Mouse (Mus musculus): ENCODE data around the gene Itgb3. TPM values are rescaled to one million over a fixed set of nuclear protein-coding genes. Genes with fewer than 3 reads are reported as not detected.

Gene Itgb3
- total RNA-seq, 2 experiments from 2014 or later: 1.1 to 1.8 TPM

GRCm38 (mm10) chr11:104646611-104647010 is 38.8 kb downstream of the Itgb3 start:
- no peak for DNase-seq (ENCODE audit: extremely low spot score in 1 of 2, low spot score in 1 of 2)

DNA sequence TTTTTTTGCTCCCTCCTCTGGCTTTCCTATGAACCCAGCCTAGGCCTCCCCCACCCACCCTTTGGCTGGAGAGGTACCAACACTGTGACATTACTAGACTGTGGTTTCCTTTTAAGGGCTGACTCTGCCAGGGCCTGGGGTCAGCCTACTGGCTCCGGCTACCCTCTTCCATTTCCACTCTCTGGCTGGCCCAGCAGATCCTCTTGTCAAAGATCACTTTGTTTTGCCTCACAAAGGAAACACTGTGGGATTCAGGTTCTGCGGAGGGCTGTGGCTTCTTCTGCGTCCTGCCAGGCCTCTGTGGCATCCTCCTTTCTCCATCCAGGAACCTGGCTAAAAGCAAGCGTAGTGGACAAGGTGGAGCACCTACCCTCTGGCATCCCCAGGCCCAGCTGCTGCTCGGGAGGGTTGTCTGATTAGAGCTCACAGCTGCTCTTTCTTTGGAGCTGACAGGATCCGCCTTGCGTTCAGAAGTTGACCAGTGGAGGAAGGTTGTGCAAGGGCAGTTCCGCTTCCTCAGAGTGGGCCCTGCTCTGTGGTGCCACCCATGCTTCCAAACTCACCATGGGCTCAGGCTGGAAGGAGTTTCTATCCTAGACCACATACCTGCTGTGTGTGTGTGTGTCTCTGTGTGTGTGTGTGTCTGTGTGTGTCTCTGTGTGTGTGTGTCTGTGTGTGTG is 39.5 kb downstream of the Itgb3 start:
- DNase-seq (ENCODE audit: extremely low spot score in 1 of 2, low spot score in 1 of 2): no peak

- peak in 1 of 2 experiments; percentile 45 for DNase-seq (ENCODE audit: extremely low spot score in 1 of 2, low spot score in 1 of 2)
Observed at GRCm38 (mm10) chr11:104648571-104648970, 40.8 kb downstream of the Itgb3 start.

- no peak for DNase-seq (ENCODE audit: extremely low spot score in 1 of 2, low spot score in 1 of 2)
Observed at GRCm38 (mm10) chr11:104660599-104660998, 52.8 kb downstream of the Itgb3 start.

DNA sequence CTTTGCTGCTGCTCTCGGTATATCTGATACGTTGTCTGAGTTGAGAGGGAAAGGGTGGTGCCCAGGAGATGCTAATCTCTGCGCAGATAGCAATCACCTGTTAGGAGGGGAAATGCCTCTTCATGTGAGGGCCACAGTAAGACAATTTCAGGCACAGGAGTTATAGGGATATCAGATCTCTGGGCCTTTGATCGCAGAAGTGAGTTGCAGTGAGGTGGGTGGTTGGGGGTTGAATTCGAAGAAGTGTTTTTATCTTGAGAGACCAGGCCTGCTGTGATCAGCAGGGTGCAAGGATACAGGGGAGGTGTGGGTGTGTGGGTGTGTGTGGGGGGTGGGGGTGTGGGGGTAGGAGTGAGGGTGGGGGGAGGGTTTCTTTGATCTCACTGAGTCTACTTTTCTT is 53.3 kb downstream of the Itgb3 start:
- DNase-seq (ENCODE audit: extremely low spot score in 1 of 2, low spot score in 1 of 2): no peak

DNA sequence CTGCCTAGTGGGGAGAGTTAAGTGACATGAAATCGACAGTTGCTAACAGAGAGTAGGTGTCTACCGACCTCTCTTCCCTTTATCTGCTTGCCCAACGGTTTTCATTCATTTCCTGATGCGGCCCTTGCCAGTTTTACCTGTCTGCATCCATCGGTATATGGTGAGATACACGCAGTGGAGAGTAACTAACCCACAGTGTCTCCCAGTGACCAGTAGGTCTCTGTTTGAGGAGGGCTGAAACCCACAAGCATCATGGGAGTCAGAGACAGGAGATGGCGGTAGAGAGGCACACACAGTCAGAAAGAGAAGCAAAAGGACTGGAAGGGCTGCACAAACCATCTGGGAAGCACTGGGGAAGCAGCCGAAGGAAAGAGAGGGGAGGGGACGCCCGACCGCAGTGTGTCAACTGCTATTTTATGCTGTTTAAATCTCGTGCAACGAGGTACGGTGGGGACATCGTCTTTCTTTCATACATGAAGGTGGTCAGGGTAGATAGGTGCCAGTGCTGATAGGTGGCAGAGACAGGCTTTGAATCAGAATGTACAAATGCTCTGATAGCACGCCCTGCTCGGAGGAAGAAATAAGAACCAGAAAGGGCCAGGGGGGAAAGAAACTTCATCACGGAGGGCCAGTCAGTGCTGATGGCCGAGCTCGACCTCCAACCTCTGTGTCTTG is 53.9 kb downstream of the Itgb3 start:
- DNase-seq (ENCODE audit: extremely low spot score in 1 of 2, low spot score in 1 of 2): peak; percentile 13 to 19

DNA sequence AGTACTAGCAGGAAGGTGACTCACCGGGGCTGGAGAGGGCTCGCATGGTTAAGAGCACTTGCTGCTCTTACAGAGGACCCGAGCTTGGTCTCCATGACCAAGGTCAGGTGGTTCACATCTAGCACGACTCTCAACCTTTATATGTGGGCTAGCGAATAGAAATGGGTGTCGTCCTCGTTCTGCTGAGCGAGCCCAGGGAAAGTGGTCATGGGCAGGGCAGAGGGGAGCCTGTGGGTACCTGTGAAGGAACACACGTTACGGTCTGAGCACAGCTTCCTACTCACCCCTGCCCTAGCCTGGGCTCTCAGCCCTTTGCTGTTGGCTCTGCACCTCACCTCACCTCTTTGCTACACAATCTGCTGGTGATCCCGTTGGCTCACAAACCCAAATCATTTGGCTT is 54.8 kb downstream of the Itgb3 start:
- no peak for DNase-seq (ENCODE audit: extremely low spot score in 1 of 2, low spot score in 1 of 2)

GRCm38 (mm10) chr11:104663241-104663877 is 55.6 kb downstream of the Itgb3 start:
- no peak for DNase-seq (ENCODE audit: extremely low spot score in 1 of 2, low spot score in 1 of 2)

DNA sequence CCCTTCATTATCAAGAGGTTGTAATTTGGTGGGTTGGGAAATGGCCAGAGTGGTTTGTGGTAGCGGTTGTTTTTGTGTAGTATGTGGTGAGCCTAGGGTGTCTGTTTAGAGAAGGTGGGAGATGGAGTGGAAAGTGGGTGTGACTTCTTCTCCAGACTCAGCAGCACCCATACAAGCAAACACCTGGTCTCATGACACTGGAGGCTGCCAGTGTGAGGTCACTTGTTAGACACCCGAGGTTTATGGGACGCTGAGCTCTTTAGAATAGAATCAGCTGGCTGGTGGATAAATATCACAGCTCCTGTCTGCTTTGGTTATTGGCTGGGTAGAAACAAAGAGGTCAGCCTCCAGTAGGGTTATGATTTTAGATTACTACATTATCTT is 56.1 kb downstream of the Itgb3 start:
- DNase-seq (ENCODE audit: extremely low spot score in 1 of 2, low spot score in 1 of 2): no peak

DNA sequence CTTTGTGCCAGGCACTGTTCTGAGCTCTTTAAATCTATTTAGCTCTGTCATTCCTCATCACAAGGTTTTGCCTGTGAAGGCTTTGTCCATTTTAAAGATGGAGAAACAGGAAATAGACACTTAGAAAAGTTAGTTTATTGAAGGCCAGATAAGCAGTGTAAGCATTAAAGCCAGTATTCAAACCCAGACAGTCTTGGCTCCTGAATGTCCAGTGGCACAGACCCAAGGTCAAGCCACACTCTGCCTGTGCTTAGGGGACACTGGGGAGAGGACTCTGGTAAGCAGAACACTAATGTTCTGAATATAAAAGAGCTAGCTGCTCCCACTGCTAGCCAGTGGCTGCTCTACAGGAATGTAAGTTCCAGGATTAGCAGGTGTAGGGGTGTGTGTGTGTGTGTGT is 56.6 kb downstream of the Itgb3 start:
- no peak for DNase-seq (ENCODE audit: extremely low spot score in 1 of 2, low spot score in 1 of 2)

DNA sequence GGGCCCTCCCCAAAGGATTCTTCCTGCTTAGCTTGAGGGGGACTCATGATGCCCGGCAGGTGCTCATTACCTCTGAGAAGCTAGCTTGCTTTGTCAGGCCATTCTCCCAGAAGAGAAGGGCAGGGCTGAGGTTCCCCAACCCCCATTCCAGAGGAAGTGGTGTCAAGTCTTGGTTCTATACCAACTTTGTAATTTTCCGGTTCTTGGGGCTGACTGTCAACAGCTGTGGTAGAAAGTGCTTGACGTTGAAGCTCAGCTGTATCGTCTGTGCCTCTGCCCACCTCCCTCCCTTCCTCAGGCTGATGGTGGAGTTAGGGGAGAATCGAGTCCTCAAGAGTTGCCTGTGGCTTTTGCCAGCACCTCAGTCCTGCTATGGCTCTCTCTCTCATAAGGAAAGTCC is 59.6 kb downstream of the Itgb3 start:
- no peak for DNase-seq (ENCODE audit: extremely low spot score in 1 of 2, low spot score in 1 of 2)

DNA sequence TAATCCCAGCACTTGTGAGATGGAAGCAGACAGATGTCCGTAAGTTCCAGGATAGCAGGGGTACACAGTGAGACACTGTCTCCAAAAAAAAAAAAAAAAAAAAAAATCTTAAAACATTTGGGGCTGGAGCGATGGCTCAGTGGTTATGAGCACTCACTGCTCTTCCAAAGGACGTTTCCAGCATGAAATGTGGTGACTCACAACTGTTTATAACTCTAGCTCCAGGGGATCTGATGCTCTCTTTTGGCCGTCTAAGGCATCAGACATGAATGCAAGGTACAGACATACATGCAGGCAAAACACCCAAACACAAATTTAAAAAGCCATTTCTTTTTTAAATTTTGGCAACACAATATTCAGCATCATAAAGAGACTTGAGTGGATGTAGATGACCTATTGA is 65.6 kb downstream of the Itgb3 start:
- no peak for DNase-seq (ENCODE audit: extremely low spot score in 1 of 2, low spot score in 1 of 2)

GRCm38 (mm10) chr11:104674768-104675167 is 67.0 kb downstream of the Itgb3 start:
- DNase-seq (ENCODE audit: extremely low spot score in 1 of 2, low spot score in 1 of 2): no peak

- no peak for DNase-seq (ENCODE audit: extremely low spot score in 1 of 2, low spot score in 1 of 2)
Observed at GRCm38 (mm10) chr11:104685548-104685947, 77.7 kb downstream of the Itgb3 start, which contains the start of gene Gm11639. Gm11639 (plus strand) TSS chr11:104685707.

- peak in 1 of 2 experiments; percentile 31 for DNase-seq (ENCODE audit: extremely low spot score in 1 of 2, low spot score in 1 of 2)
Observed at GRCm38 (mm10) chr11:104693235-104693634, 85.4 kb downstream of the Itgb3 start.

- no peak for DNase-seq (ENCODE audit: extremely low spot score in 1 of 2, low spot score in 1 of 2)
Observed at GRCm38 (mm10) chr11:104704097-104704496, 96.3 kb downstream of the Itgb3 start.

DNA sequence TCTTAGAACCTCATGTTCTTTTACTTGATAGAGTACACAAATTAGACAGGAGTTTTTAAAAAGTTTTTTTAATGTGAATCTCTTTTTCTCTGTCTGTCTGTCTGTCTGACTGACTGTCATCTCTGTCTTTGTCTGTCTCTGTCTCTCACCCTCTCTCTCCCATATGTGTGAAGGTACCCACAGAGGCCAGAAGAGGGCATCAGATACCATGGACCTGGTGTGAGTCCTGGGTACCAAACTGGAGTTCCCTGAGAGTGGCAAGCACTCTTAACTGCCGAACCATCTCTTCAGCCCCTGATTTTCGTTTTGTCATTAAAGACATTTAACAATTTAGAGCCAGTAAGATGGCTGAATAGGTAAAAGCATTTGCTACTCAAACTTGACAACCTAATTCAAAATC is 99.3 kb downstream of the Itgb3 start:
- DNase-seq (ENCODE audit: extremely low spot score in 1 of 2, low spot score in 1 of 2): no peak

Other genes with a start within 250 kb of the Itgb3 start
- gene Kansl1, start 139.1 kb upstream of the Itgb3 start, total RNA-seq (2021): 10 to 100 TPM; 61.0 to 69.9 TPM
- gene Cdc27, start 57.4 kb upstream of the Itgb3 start, total RNA-seq (2021): 10 to 100 TPM; 58.1 to 63.2 TPM
- 1 to 10 TPM; 2.3 to 3.9 TPM for gene Myl4, start 57.3 kb upstream of the Itgb3 start, total RNA-seq (2021)
- under 1 TPM; 0.22 to 0.85 TPM for gene Gm11639, start 77.7 kb downstream of the Itgb3 start, total RNA-seq (2021)